Mouse (Mus musculus) adrenal gland, adult 18-20 months (tissue): ENCODE data around the gene Aldh3b3. TPM values are rescaled to one million over a fixed set of nuclear protein-coding genes. Genes with fewer than 3 reads are reported as not detected.
"Not testable (repeated sequence)": the region's sequence is repeated elsewhere in the genome, so short reads cannot be mapped to it uniquely, and the experiment has no call there.

Experiments used
- DNase-seq, 2 experiments: peaks; one replicate each; pipeline ENCODE4 v3.0.0; 2021 to 2022; ENCODE audit warnings: low spot score in 2 of 2
- total RNA-seq, 2 experiments: library from RNA; stranded (reverse); gene quantifications; 1 replicate in 1 of 2; 2 replicates in 1 of 2; pipeline ENCODE4 v1.2.3; 2021

The Aldh3b3 gene
- total RNA-seq, 2 experiments from 2014 or later = 0.29 to 1.0 TPM

GRCm38 (mm10) chr19:3935896-3936850 is 22.3 kb upstream of the Aldh3b3 start:
- DNase-seq = peak; percentile 63 to 64

GRCm38 (mm10) chr19:3942315-3942714 is 16.1 kb upstream of the Aldh3b3 start:
- no peak for DNase-seq

GRCm38 (mm10) chr19:3942986-3943735 is 15.3 kb upstream of the Aldh3b3 start:
- DNase-seq = no peak

DNA sequence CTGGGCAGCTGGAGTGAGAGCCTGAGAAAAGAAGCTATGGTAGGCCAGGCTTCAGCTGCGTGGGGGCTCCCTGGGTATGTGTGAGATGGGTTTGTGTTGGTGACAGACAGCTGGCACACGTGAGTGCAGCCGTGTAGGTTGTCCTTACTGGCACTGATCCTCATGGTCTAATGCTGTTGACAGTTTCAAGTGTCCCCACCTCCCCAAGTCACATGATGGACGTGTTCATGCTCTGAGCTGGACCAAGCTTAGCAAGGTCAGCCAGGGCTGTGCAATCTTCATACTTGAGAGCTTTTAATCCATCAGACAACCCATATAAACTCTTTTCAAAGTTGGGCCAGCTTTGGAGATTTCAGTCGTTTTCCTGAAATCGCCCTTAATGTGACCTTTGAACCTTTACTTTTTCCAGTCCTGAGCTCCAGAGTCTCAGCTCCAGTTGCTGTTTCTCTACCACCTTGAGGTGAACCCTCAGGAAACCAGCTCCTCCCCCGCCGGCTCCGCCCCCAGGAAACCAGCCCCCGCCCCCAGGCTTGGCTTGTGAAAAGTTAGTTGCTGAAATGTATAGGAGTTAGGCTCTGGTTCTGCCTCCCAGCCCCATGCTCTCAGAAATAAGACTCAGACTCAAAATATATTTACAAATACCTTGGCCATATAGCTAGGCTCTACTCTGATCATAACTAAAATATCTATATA is 12.4 kb upstream of the Aldh3b3 start:
- no peak for DNase-seq

- peak; percentile 63 to 70 for DNase-seq
Observed at GRCm38 (mm10) chr19:3946715-3947114, 11.7 kb upstream of the Aldh3b3 start.

DNA sequence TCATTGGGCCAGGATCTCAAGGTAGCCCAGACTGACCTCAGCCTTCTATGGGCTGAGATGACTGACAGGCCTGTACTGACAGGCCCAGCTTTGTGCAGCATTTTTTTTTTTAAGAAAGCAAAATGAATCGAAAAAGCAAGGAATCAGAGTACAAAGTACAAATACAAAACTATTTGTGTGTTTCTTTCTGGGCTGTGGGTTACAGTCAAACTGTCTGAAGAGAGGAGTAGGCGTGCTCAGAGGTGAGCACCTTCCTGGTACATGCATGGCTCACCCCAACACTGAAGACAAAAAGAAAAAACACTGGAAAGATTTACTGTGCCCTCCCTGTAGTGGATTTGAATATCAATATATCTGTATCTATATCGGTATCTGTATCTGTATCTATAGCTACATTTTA is 10.6 kb upstream of the Aldh3b3 start:
- DNase-seq = no peak

DNA sequence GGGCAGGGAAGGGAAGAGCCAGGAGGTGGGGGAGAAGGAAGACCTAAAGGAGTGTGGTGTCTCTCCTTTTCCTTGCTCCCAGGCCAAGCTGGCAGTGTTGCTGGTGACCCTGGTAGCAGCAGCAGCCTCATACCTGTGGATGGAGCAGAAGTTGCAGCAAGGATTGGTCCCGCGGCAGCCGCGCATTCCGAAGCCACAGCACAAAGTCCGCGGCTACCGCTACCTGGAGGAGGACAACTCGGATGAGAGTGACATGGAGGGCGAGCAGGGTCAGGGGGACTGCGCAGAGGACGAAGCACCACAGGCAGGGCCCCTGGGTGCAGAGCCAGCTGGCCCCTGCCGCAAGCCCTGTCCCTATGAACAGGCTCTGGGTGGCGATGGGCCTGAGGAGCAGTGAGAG is 9.9 kb upstream of the Aldh3b3 start:
- DNase-seq = no peak

DNA sequence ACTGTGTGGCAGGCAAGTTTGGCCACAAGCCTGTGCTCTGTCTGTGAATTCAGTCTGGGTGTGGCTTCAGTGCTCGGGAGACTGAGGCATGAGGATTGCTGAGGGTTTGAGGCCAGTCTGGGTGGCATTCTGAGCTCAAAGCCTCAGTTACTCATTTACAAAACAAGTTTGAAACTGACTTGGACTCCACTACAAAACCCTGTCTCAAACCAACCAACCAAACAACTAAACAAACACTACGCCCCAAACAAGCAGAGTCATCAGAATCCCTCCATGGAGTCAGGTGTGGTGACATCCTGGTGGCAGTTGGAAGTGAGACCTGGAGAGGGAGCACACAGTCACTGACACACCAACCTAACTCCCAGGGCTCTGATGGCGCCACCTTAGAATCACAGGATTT is 8.1 kb upstream of the Aldh3b3 start:
- DNase-seq = no peak

- no peak for DNase-seq
Observed at GRCm38 (mm10) chr19:3951461-3951860, 7.0 kb upstream of the Aldh3b3 start.

DNA sequence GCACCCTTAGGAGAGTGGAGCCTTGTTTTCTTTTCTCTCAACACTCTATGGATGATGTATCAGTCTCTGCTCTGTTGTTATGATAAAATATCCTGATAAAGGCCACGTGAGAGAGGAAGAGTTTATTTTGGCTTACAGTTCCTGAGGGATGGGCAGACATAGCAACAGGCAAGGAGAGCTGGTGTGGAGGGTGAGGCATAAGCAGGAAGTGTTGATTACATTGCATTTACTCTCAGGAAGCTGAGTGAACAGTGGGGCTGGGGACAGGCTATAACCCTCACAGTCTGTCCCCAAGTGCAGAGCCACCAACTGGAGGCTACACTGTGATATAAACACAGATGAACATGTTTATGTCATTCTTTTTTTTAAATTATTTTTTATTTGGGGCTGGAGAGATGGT is 6.3 kb upstream of the Aldh3b3 start:
- DNase-seq = no peak

DNA sequence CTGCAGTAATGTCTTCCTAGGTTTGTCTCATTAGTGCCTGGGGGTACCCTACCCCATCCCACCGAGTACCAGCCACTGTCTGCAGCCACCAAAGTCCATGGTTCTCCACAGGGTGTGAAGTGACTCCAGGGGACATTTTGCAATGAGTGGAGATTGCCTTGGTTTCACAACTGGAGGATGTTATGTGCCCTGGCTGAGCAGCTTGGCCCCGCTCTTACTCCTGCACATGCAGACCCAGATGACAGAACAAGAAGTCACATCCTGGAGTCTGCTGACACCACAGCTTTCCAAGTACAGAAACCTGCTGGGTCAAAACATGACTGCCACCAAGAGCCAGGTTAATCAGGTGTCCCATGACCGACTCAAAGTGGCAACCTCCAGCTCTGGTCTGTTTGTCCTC is 3.4 kb upstream of the Aldh3b3 start:
- no peak for DNase-seq

- no peak for DNase-seq
Observed at GRCm38 (mm10) chr19:3955804-3956203, 2.6 kb upstream of the Aldh3b3 start.

DNA sequence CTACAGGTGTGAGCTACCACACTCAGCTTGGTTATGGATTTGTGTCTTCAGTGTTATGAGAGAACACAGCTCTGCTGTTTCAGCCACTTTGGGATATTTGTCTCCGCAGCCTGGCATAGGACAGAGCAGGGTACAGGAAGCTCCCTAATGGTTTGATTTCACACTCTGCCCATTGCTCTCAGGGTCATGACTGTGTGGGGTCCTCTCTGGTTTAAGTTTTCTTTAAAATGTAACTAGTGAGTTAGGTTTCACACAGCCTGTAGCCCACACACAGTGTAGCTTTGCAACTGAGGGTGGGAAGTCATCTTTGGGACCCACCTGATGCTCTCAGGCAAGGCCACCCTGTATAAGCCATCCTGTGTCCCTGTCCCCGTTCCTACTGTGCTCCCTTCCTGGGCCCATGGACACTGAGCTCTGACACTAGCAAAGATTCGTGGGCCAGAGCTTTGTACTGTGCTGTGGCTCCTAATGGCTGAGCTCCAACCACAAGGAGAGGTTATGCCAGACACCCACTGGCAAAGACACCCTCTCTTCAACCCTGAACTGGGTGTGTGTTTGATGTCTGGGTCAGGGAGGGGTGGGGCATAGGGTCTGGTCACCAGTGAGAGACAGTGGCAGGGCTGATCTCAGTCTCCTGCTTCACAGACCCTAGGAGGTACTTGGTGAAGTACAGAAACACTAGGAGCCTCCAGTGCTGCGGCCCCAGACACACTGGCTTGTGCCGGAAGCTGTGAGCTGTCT is 979 bp upstream of the Aldh3b3 start:
- not testable (repeated sequence) for DNase-seq

DNA sequence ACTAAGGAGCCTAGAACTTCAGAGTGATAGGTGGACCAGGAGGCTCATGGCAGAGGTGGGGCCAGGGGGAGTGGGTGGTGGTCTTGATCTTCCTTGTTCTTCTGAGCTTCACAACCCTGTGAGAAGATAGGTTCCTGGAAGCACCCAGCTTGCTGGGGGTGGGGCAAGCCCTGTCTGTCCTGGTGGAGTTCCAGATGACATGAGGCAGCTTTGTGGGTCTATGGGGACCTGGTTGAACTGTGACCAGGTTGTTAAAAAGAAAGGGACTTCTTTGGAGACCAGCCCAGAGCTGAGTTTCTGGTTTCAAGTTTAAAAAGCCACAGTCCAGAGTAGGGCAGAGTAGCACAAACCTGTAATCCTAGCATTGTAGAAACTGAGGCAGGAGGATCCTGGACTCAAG is 585 bp downstream of the Aldh3b3 start:
- no peak for DNase-seq

DNA sequence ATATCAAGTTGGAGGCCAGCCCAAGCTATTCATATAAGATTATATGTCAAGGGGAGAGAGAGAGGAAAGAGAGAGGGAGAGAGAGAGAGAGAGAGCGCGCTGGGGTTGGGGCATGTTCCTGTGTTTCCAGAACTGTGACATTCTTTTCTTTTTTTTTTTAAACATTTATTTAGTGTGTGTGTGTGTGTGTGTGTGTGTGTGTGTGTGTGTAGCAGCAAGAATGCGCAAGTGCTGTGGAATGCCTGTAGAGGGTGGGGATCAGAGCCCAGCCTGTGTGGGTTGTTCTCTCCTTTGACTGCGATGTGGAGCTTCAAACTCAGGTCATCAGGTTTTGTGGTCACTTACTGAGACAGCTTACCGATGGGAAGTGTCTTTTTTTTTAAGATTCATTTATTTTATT is 1.8 kb downstream of the Aldh3b3 start:
- no peak for DNase-seq

- not testable (repeated sequence) for DNase-seq
Observed at GRCm38 (mm10) chr19:3961805-3962204, 3.4 kb downstream of the Aldh3b3 start.

DNA sequence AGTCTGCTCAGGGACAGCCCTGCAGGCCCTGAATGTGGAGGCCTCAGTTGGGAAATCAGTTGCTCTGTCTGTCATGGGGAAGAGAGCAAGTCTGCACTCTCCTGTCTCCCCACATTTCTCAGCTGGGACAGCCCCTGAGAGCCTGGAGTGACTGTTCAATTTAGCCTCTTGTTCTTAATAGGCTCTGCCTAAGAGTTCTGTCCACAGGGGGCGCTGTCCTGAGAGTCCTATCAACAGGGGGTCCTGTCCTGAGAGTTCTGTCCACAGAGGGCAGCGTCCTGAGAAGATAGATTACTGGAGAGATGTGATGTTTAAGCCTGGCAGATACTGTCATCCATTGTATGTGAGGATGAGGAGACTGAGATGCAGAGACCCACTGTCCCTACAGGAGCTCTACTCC is 4.0 kb downstream of the Aldh3b3 start:
- DNase-seq = no peak

GRCm38 (mm10) chr19:3964030-3964429 is 5.6 kb downstream of the Aldh3b3 start:
- DNase-seq = no peak

GRCm38 (mm10) chr19:3966330-3967075 is 8.1 kb downstream of the Aldh3b3 start:
- no peak for DNase-seq

DNA sequence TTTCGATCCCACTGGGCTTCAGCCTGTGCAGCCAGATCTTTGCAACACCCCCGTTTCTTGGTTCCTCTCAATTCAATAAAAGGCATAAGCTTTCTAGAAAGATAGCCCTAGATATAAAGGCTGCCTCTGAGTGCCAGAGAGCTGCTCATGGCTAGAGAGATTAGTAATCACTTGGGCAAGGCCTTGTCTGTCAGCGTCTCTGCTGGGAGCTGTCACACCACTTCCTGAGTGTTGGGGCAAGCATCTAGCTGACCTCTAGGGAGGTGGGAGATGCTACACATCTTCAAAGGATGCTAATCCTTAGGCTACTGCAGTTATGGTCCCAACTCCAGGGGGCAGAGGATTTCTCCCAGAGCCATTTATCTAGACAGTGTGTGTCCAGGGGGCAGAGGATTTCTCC is 8.8 kb downstream of the Aldh3b3 start:
- DNase-seq = no peak
